Mouse (Mus musculus) layer of hippocampus, postnatal 36 days (tissue): ENCODE measurements around the gene Wdtc1. TPM values are rescaled to one million over a fixed set of nuclear protein-coding genes. Genes with fewer than 3 reads are reported as not detected.

Experiments
- DNase-seq, 2 experiments: peaks; one replicate each; pipeline ENCODE4 v3.0.0; 2022
- total RNA-seq, 2 experiments: library from RNA; stranded (reverse); gene quantifications; 2 replicates each; pipeline ENCODE4 v1.2.3; 2021

The Wdtc1 gene
- total RNA-seq, 2 experiments from 2014 or later: 78.5 to 78.9 TPM

DNA sequence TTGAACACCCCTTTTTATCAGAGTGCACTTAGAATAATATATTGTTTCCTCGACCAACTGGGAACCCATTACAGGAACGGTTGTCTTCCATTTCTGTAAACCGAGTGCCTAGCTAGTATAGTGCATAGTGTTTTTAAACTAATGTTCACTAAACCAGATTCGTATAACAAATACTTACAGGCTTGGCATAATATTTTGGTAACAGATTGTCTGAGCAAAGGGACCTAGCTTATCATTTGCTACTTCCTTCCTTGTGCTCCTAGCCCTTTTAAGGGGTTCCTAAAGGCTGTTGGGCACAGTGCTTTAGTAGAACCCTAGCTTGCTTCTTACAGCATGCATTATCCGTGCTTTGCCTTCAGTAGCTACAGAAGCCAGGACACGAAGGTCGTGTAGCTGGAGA lies 71.8 kb downstream of the Wdtc1 start:
- DNase-seq: no peak

DNA sequence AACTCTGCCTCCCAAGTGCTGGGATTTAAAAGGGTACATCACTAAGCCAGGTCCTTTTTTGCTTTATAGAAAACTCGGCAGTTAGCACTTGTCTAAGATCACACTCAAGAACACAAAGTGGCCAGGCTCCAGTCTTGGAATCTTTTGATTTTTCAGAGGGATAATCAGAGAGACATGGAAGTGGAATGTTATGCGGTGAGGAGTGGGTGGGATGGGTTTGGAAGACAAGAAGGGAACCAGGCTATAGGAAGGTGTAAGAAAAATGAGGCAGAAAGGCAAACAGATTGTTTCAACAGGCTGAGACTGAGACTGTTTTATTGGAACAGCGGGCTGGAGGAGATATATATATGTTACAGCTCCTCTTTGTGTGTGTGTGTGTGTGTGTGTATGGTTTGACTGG lies 74.8 kb downstream of the Wdtc1 start:
- no peak for DNase-seq

- no peak for DNase-seq
Observed at GRCm38 (mm10) chr4:133278067-133278466, 75.2 kb downstream of the Wdtc1 start.

- peak; percentile 96 to 97 for DNase-seq
Observed at GRCm38 (mm10) chr4:133277104-133278026, 75.9 kb downstream of the Wdtc1 start, which contains the start of gene Tmem222. Tmem222 (minus strand) TSS chr4:133277792.

DNA sequence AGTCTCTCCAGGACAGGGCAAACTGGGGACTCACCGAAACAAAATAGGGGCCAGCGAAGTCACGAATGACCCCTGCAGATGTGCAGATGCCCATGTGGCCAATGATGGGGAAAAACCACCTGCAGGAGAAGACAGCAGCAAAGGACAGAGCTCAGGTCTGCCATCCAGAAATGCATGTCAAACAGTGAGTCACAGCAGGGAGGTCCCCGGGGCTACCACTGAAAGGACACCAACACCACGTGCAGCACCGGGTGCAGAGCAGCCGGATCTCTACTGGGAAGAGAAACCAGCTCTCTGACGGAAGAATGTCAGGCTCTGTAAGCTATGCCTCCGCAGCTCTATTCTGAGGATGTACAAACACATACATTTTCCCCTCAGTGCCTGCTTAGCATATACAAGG lies 82.4 kb downstream of the Wdtc1 start:
- DNase-seq: no peak

DNA sequence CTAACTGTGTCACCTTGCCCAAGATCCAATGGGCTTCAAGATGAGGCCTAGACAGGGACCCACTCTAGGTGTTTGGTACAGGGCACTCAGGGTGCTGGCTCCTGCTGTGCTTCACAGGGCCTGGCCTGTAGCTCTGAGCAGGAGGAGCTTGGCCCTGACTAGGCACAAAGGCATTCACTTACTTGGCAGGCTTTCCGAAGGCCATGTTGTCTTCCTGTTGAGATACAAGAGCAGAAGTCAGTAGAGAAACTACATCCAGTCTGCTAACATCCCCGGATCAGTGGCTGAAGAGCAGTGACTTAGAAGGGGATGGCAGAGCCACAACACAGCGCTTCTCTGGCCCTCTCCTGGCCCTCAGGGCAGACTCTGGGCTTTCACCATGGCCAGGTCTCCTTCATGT lies 83.7 kb downstream of the Wdtc1 start:
- no peak for DNase-seq

GRCm38 (mm10) chr4:133268931-133269330 lies 84.3 kb downstream of the Wdtc1 start:
- DNase-seq: no peak

DNA sequence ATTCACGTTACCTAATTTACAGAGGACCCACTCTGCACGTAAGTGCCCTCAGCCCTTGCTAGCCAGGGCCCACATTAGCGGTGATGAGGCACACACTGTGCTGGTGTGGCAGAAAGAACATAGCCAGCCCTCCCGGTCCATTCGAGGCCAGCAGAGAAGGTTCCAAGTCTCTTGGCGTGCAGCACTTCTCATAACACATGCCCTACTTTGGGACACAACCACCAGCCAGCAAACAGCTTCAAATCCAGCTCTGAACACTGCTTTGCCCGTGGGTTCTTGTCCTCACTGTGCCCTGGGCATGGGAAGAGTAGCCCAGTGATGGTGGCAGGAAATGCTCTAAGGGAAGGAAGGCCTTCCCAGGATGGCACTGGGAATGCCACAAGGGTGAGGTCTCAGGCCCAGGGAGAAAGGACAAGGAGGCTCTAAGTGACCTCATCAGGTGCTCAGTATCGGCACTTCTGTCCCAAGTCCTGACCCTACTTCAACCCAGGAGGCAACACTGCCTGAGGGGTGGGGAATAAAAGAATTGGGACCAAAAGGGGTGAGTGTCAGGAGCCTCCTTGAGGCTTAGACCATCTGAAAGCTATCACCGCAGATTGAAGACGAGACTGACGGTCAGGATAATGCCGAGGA lies 86.9 kb downstream of the Wdtc1 start:
- DNase-seq: no peak

DNA sequence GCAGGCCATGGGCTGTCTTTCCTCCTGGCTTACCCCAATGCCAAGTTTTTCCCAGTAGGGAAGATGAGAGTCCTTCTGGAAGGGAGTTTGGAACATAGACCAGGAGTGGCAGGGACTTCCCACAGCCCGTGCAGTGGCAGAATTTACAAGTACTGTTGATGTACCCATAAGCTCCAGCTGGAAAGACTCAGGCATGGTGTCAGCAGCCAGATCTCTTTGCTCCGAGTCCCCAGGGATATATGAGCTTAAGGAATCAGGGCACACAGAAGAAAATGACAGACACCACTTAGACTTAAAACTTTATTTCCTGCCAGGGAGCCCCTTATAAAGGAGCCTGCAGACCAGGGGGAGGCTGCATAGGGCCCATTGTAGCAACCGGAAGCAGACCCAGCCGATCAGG lies 87.5 kb downstream of the Wdtc1 start:
- no peak for DNase-seq

- DNase-seq: no peak
Observed at GRCm38 (mm10) chr4:133265297-133265696, 88.0 kb downstream of the Wdtc1 start.

GRCm38 (mm10) chr4:133264559-133264958 lies 88.7 kb downstream of the Wdtc1 start:
- DNase-seq: no peak

GRCm38 (mm10) chr4:133263756-133264155 lies 89.5 kb downstream of the Wdtc1 start:
- DNase-seq: no peak

GRCm38 (mm10) chr4:133262882-133263281 lies 90.4 kb downstream of the Wdtc1 start, which contains the start of gene Sytl1:
Sytl1 (minus strand) TSS chr4:133263113.
- no peak for DNase-seq

GRCm38 (mm10) chr4:133262375-133262765 lies 90.9 kb downstream of the Wdtc1 start:
- no peak for DNase-seq

GRCm38 (mm10) chr4:133261641-133262374 lies 91.5 kb downstream of the Wdtc1 start:
- no peak for DNase-seq

- no peak for DNase-seq
Observed at GRCm38 (mm10) chr4:133257798-133258408, 95.4 kb downstream of the Wdtc1 start.

GRCm38 (mm10) chr4:133257230-133257629 lies 96.1 kb downstream of the Wdtc1 start:
- no peak for DNase-seq

DNA sequence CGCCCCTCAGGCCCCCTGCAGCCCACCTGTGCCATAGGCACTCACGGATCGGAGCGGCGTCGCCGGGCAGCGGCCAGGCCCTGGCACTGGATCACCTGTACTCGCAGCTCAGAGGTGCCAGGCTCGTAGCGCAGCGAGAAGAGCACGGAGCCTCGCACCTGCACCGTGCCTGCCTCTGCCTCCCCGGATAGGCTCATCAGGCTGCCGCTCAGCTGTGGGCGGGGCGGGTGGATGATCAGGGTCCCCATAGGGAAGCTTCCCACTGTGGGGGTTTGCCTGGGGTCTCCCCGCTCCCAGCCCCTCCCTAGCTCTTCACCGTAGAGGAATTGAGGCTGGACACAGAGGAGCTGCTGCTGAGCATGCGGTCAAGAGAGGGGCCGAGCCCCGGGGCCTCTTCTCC lies 96.5 kb downstream of the Wdtc1 start:
- no peak for DNase-seq

DNA sequence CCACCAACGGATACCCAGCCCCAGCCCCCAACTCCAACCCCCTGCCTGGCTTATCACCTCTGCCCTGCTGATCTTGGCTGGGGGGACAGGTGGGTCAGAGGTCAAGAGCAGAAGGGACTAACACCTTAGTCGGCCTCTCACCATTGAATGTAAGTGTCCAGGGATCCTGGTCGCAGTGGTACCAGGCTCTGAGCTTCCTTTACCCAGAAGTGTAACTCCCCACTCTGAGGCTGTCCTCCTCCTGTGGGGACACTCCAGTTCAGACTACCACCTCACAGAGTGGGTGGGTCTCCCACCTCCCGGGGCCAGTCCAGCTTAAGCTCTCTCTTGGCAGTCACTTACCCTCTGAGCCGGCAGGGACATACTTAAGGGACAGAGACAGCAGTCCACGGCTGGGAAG lies 97.9 kb downstream of the Wdtc1 start:
- no peak for DNase-seq

GRCm38 (mm10) chr4:133253412-133253811 lies 99.9 kb downstream of the Wdtc1 start:
- DNase-seq: no peak

DNA sequence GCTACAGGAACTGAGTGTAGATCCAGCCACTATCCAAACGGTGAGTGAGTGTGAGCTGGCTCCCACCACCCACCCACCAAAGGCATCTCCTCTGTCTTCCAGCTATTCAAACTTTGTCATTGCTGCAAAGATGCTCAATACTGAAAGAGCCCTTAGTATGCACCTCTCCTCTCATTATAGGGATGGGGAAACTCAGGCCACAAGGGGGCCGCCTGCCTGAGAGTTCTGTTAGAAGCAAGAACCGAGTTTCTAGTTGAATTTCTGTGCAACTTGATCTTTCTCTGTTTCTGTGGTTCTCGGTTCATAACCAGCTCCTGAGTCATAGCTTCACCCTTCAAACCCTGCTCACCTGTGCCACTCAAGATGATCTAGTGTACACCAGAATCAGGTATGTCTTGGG lies 101.2 kb downstream of the Wdtc1 start:
- no peak for DNase-seq

DNA sequence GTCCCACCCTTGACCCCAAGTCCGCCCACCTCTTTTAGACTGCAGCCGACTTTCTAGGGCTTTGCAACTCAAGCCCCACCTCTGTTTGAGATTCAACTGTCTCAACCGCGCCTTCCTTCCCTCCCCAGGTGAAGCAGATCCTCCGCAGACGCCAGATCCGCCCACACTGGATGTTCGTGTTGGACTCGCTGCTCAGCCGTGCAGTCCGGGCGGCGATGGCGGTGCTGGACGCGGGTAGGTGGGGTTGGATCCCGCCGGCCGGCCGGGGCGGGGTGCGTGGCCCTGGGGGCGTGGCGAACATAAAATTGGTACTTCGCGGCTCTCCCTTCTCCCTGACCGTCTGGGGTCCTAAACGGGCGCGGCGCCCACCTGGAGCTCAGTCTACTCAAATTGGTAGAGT lies 102.1 kb downstream of the Wdtc1 start:
- DNase-seq: no peak

- peak; percentile 83 to 84 for DNase-seq
Observed at GRCm38 (mm10) chr4:133250609-133251008, 102.7 kb downstream of the Wdtc1 start.
